Mouse (Mus musculus): ENCODE measurements around the gene Clec4n. TPM values are rescaled to one million over a fixed set of nuclear protein-coding genes. Genes with fewer than 3 reads are reported as not detected.
"Not testable (repeated sequence)": the region's sequence is repeated elsewhere in the genome, so short reads cannot be mapped to it uniquely, and the experiment has no call there.

Gene Clec4n
- polyA plus RNA-seq, 1 experiment from 2014 or later = not detected

GRCm38 (mm10) chr6:123260868-123261267, 31.2 kb downstream of the Clec4n start:
- Histone ChIP-seq H3K9me3 (replicated peaks) (peaks cover 6% of the 10 kb centered on the region), H3K36me3 (no peaks in the 10 kb centered on the region), H3K4me1 (no peaks in the 10 kb centered on the region), H3K4me3 (no peak overlapping the region), H3K27ac (replicated peaks) (no peak overlapping the region), H3K27me3 (ENCODE audit: low read depth, poor library complexity, severe bottlenecking) (no peaks in the 10 kb centered on the region)
- 91% methylated on average over 1 of the region's 1 CpGs for WGBS
- no peak for DNase-seq (ENCODE audit: low spot score)

- peaks cover 6% of the 10 kb centered on the region for H3K9me3 ChIP-seq (replicated peaks)
- WGBS = 75% methylated on average over 4 of the region's 4 CpGs
- H3K4me3 ChIP-seq = no peak within 1 kb of the TSS
- H3K4me1 ChIP-seq = no peaks in the 10 kb centered on the region
- H3K27me3 ChIP-seq (ENCODE audit: low read depth, poor library complexity, severe bottlenecking) = no peaks in the 10 kb centered on the region
- no peak for DNase-seq (ENCODE audit: low spot score)
- H3K36me3 ChIP-seq = no peaks in the 10 kb centered on the region
- H3K27ac ChIP-seq (replicated peaks) = no peak within 1 kb of the TSS
These were observed 32.0 kb downstream of the Clec4n start, which contains the start of gene Clec4d for GRCm38 (mm10) chr6:123261555-123262161. Gene Clec4d (plus strand): TSS chr6:123262111.

- Histone ChIP-seq H3K4me3 (no peak overlapping the region), H3K27ac (replicated peaks) (no peak overlapping the region), H3K36me3 (no peaks in the 10 kb centered on the region), H3K4me1 (no peaks in the 10 kb centered on the region), H3K27me3 (ENCODE audit: low read depth, poor library complexity, severe bottlenecking) (no peaks in the 10 kb centered on the region), H3K9me3 (replicated peaks) (no peaks in the 10 kb centered on the region)
- DNase-seq (ENCODE audit: low spot score) = no peak
- WGBS = 95% methylated on average over 3 of the region's 3 CpGs
These were observed 34.6 kb downstream of the Clec4n start for GRCm38 (mm10) chr6:123264194-123264593.

- WGBS = 92% methylated on average over 4 of the region's 4 CpGs
- Histone ChIP-seq H3K36me3 (no peaks in the 10 kb centered on the region), H3K27ac (replicated peaks) (no peak overlapping the region), H3K4me1 (no peaks in the 10 kb centered on the region), H3K27me3 (ENCODE audit: low read depth, poor library complexity, severe bottlenecking) (no peaks in the 10 kb centered on the region), H3K4me3 (no peak overlapping the region), H3K9me3 (replicated peaks) (no peaks in the 10 kb centered on the region)
- no peak for DNase-seq (ENCODE audit: low spot score)
These were observed 36.2 kb downstream of the Clec4n start for GRCm38 (mm10) chr6:123265809-123266208.

- 94% methylated on average over 5 of the region's 5 CpGs for WGBS
- DNase-seq (ENCODE audit: low spot score) = no peak
- no peak overlapping the region for H3K4me3 ChIP-seq
- H3K9me3 ChIP-seq (replicated peaks) = no peaks in the 10 kb centered on the region
- H3K27me3 ChIP-seq (ENCODE audit: low read depth, poor library complexity, severe bottlenecking) = no peaks in the 10 kb centered on the region
- H3K4me1 ChIP-seq = no peaks in the 10 kb centered on the region
- no peaks in the 10 kb centered on the region for H3K36me3 ChIP-seq
- no peak overlapping the region for H3K27ac ChIP-seq (replicated peaks)
These were observed 37.3 kb downstream of the Clec4n start for GRCm38 (mm10) chr6:123266945-123267344.

- Histone ChIP-seq H3K4me1 (no peaks in the 10 kb centered on the region), H3K4me3 (no peak overlapping the region), H3K36me3 (no peaks in the 10 kb centered on the region), H3K9me3 (replicated peaks) (no peaks in the 10 kb centered on the region), H3K27ac (replicated peaks) (no peak overlapping the region), H3K27me3 (ENCODE audit: low read depth, poor library complexity, severe bottlenecking) (no peaks in the 10 kb centered on the region)
- DNase-seq (ENCODE audit: low spot score) = no peak
- WGBS = 89% methylated on average over 2 of the region's 2 CpGs
These were observed 49.8 kb downstream of the Clec4n start for GRCm38 (mm10) chr6:123279443-123279842.

- DNase-seq (ENCODE audit: low spot score) = no peak
- Histone ChIP-seq H3K4me1 (no peaks in the 10 kb centered on the region), H3K27ac (replicated peaks) (no peak overlapping the region), H3K9me3 (replicated peaks) (no peaks in the 10 kb centered on the region), H3K36me3 (no peaks in the 10 kb centered on the region), H3K4me3 (no peak overlapping the region), H3K27me3 (ENCODE audit: low read depth, poor library complexity, severe bottlenecking) (no peaks in the 10 kb centered on the region)
- 91% methylated on average over 2 of the region's 2 CpGs for WGBS
These were observed 56.7 kb downstream of the Clec4n start for GRCm38 (mm10) chr6:123286311-123286710.

GRCm38 (mm10) chr6:123288931-123289330, 59.3 kb downstream of the Clec4n start:
- no peak for DNase-seq (ENCODE audit: low spot score)
- no peaks in the 10 kb centered on the region for H3K27me3 ChIP-seq (ENCODE audit: low read depth, poor library complexity, severe bottlenecking)
- H3K4me3 ChIP-seq = no peak overlapping the region
- no peaks in the 10 kb centered on the region for H3K9me3 ChIP-seq (replicated peaks)
- H3K36me3 ChIP-seq = no peaks in the 10 kb centered on the region
- H3K27ac ChIP-seq (replicated peaks) = no peak overlapping the region
- H3K4me1 ChIP-seq = no peaks in the 10 kb centered on the region
- WGBS = 88% methylated on average over 10 of the region's 10 CpGs

GRCm38 (mm10) chr6:123289753-123290152, 60.1 kb downstream of the Clec4n start, which contains the start of gene Clec4e:
Gene Clec4e (minus strand): TSS chr6:123289870.
- Histone ChIP-seq H3K27ac (replicated peaks) (no peak within 1 kb of the TSS), H3K27me3 (ENCODE audit: low read depth, poor library complexity, severe bottlenecking) (no peaks in the 10 kb centered on the region), H3K9me3 (replicated peaks) (no peaks in the 10 kb centered on the region), H3K4me3 (no peak within 1 kb of the TSS), H3K4me1 (no peaks in the 10 kb centered on the region), H3K36me3 (no peaks in the 10 kb centered on the region)
- DNase-seq (ENCODE audit: low spot score) = no peak
- 89% methylated on average over 4 of the region's 4 CpGs for WGBS

- Histone ChIP-seq H3K4me1 (no peaks in the 10 kb centered on the region), H3K36me3 (no peaks in the 10 kb centered on the region), H3K4me3 (no peak overlapping the region), H3K9me3 (replicated peaks) (no peaks in the 10 kb centered on the region), H3K27ac (replicated peaks) (no peak overlapping the region), H3K27me3 (ENCODE audit: low read depth, poor library complexity, severe bottlenecking) (no peaks in the 10 kb centered on the region)
- 98% methylated on average over 1 of the region's 1 CpGs for WGBS
- no peak for DNase-seq (ENCODE audit: low spot score)
These were observed 63.2 kb downstream of the Clec4n start for GRCm38 (mm10) chr6:123292751-123293400.

- not testable (repeated sequence) for H3K4me1 ChIP-seq; H3K27me3 ChIP-seq (ENCODE audit: low read depth, poor library complexity, severe bottlenecking); H3K36me3 ChIP-seq; H3K27ac ChIP-seq (replicated peaks); H3K9me3 ChIP-seq (replicated peaks); H3K4me3 ChIP-seq; DNase-seq (ENCODE audit: low spot score)
- 93% methylated on average over 11 of the region's 11 CpGs for WGBS
These were observed 63.9 kb downstream of the Clec4n start for GRCm38 (mm10) chr6:123293509-123293908.
